Mouse (Mus musculus) midbrain, embryonic 16.5 days (tissue): Measurements from ENCODE around the gene 1700013G24Rik. TPM values are rescaled to one million over a fixed set of nuclear protein-coding genes. Genes with fewer than 3 reads are reported as not detected.
"Not testable (repeated sequence)": the region's sequence is repeated elsewhere in the genome, so short reads cannot be mapped to it uniquely, and the experiment has no call there.

Experiments used
- ATAC-seq: fragments of 200-750 bp; cut with Nextera tagmentation; 2 replicates; pipeline ENCODE4 v1.8.0; 2017; ENCODE audit warnings: moderate TSS enrichment
- H3K27ac ChIP-seq: fragments of 300-500 bp; sonication (generic); 2 replicates; pipeline ENCODE4 v1.5.1; 2014; ENCODE audit warnings: mild to moderate bottlenecking, low read length, mixed read lengths
- H3K27me3 ChIP-seq: fragments of 300-500 bp; sonication (generic); 2 replicates; pipeline ENCODE4 v1.6.1; 2014; ENCODE audit warnings: low read depth, low read length, mixed read lengths; ENCODE audit not compliant: control insufficient read depth, insufficient read depth
- H3K36me3 ChIP-seq: fragments of 300-500 bp; sonication (generic); 2 replicates; pipeline ENCODE4 v1.6.1; 2014; ENCODE audit warnings: mild to moderate bottlenecking, low read length, moderate library complexity, mixed read lengths; ENCODE audit not compliant: control insufficient read depth, insufficient read depth
- H3K4me1 ChIP-seq: fragments of 300-500 bp; sonication (generic); 2 replicates; pipeline ENCODE4 v1.6.1; 2014; ENCODE audit warnings: mild to moderate bottlenecking, low read length, mixed read lengths; ENCODE audit not compliant: control insufficient read depth, insufficient read depth
- H3K4me2 ChIP-seq: fragments of 300-500 bp; sonication (generic); 2 replicates; pipeline ENCODE4 v1.6.1; 2014; ENCODE audit warnings: mild to moderate bottlenecking, low read length, mixed read lengths
- H3K4me3 ChIP-seq: fragments of 300-500 bp; sonication (generic); 2 replicates; pipeline ENCODE4 v1.5.1; 2014; ENCODE audit warnings: low read depth, mild to moderate bottlenecking, low read length, moderate library complexity, mixed read lengths
- H3K9ac ChIP-seq: fragments of 300-500 bp; sonication (generic); 2 replicates; pipeline ENCODE4 v1.6.1; 2014; ENCODE audit warnings: low read depth, low read length, mixed read lengths
- H3K9me3 ChIP-seq: fragments of 300-500 bp; sonication (generic); replicated peaks from 2 replicates; pipeline ENCODE4 v1.6.1; 2014; ENCODE audit warnings: mild to moderate bottlenecking, low read length, mixed read lengths; ENCODE audit not compliant: control insufficient read depth, poor library complexity, severe bottlenecking
- WGBS: fragments of 180-500 bp; shearing (Covaris S2); extraction: QIAGEN DNeasy Blood & Tissue Kit; methylation state at CpG from one replicate; pipeline ENCODE4 v1.1.7; 2014; 5-methylcytosine and 5-hydroxymethylcytosine counted together
- polyA plus RNA-seq: library from polyadenylated mRNA; unstranded; fragments of >200 nt; fragmentation: Nextera tagmentation; extraction: Ambion mirVana; gene quantifications from 2 replicates; pipeline ENCODE4 v1.2.1, GENCODE M21; 2015

Gene 1700013G24Rik
- not detected in 2 replicates for polyA plus RNA-seq

- ATAC-seq: no peak
- WGBS: 80% methylated on average over 8 of the region's 8 CpGs
- Histone ChIP-seq H3K4me2 (no peak within 1 kb of the TSS), H3K27ac (no peak within 1 kb of the TSS), H3K4me3 (no peak within 1 kb of the TSS), H3K27me3 (no peaks in the 10 kb centered on the region), H3K9ac (no peak within 1 kb of the TSS), H3K4me1 (no peaks in the 10 kb centered on the region), H3K36me3 (no peaks in the 10 kb centered on the region), H3K9me3 (no peaks in the 10 kb centered on the region)
Observed at GRCm38 (mm10) chr4:137453234-137453767, at the start of gene 1700013G24Rik. 1700013G24Rik (plus strand) TSS chr4:137453284.

DNA sequence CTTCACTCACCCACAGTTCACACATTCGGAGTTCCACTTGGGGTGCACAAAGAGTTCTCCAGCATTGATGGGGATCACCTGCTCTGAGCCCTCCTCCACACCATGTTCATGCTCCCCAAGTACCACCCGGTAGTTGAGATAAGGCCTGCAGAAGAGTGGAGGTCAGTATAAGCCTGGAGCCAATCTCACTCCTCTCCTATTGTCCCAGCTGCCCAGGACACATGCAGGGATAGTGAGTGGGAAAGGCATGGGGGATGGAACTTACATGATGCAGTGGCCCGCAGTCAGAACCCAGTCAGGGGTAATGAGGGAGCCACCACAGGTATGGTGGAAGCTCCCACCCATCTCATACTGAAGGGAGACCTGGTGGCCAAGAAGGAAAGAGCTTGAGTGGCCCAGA lies 47.5 kb upstream of the 1700013G24Rik start:
- ATAC-seq: no peak
- Histone ChIP-seq H3K36me3 (no peaks in the 10 kb centered on the region), H3K27ac (no peak overlapping the region), H3K27me3 (no peaks in the 10 kb centered on the region), H3K9me3 (no peaks in the 10 kb centered on the region), H3K4me3 (no peak overlapping the region), H3K4me2 (no peak overlapping the region), H3K9ac (no peak overlapping the region), H3K4me1 (no peaks in the 10 kb centered on the region)
- WGBS: 95% methylated on average over 3 of the region's 3 CpGs

- Histone ChIP-seq H3K4me3 (no peak within 1 kb of the TSS), H3K9ac (no peak within 1 kb of the TSS), H3K27ac (no peak within 1 kb of the TSS), H3K9me3 (no peaks in the 10 kb centered on the region), H3K36me3 (no peaks in the 10 kb centered on the region), H3K4me1 (no peaks in the 10 kb centered on the region), H3K4me2 (no peak within 1 kb of the TSS), H3K27me3 (no peaks in the 10 kb centered on the region)
- 97% methylated on average over 5 of the region's 5 CpGs for WGBS
- ATAC-seq: no peak
Observed at GRCm38 (mm10) chr4:137409691-137410090, 43.4 kb upstream of the 1700013G24Rik start, which contains the start of gene Cela3a. Cela3a (minus strand) TSS chr4:137409791.

DNA sequence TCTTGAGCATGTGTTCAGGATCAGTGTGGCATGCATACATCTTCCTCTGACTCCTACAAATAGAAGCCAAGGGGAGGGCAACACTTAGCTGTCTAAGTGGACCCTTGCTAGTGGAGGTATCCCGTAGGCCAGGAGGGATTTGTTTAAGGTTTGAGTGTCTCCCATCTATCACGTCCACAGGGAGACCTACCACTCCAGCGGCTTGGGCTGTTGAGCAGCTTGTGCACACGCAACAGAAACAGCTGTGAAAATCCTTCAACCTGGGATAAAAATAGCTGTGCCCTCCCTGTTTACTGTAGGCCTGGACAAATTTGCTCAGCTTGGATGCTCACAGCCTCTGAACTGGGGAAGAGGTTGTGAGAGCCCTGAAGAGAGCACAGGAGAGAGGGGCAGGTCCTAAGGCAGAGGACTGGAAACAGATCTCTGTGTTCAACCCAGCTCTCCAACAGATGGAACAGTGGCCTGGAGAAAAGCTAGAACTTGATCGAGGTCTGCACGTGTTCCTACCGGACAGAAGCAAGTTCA lies 40.8 kb upstream of the 1700013G24Rik start:
- H3K27me3 ChIP-seq, H3K9me3 ChIP-seq, H3K9ac ChIP-seq, H3K4me1 ChIP-seq, H3K4me2 ChIP-seq, H3K36me3 ChIP-seq, H3K4me3 ChIP-seq, ATAC-seq, H3K27ac ChIP-seq: not testable (repeated sequence)
- WGBS: 85% methylated on average over 7 of the region's 7 CpGs

DNA sequence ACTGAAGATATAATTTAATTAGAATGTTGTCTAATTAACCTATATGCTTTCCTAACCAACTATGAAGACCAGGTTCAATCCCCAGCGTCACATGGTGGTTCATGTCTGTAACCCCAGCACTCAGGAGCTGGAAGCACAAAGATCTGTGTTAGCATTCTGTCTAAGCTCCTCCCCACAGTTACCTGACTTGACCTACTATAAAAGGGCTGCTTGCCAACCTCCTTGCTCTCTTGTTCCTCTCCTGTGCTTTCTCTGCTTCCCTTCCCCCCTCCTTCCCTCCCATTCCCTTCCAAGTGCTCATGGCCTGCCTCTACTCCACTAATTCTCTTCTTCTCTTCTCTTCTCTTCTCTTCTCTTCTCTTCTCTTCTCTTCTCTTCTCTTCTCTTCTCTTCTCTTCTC lies 38.1 kb upstream of the 1700013G24Rik start:
- Histone ChIP-seq H3K27ac (no peak overlapping the region), H3K4me1 (no peaks in the 10 kb centered on the region), H3K27me3 (no peaks in the 10 kb centered on the region), H3K36me3 (no peaks in the 10 kb centered on the region), H3K9ac (no peak overlapping the region), H3K4me2 (no peak overlapping the region), H3K4me3 (no peak overlapping the region), H3K9me3 (no peaks in the 10 kb centered on the region)
- no peak for ATAC-seq
- WGBS: 56% methylated on average over 1 of the region's 1 CpGs

DNA sequence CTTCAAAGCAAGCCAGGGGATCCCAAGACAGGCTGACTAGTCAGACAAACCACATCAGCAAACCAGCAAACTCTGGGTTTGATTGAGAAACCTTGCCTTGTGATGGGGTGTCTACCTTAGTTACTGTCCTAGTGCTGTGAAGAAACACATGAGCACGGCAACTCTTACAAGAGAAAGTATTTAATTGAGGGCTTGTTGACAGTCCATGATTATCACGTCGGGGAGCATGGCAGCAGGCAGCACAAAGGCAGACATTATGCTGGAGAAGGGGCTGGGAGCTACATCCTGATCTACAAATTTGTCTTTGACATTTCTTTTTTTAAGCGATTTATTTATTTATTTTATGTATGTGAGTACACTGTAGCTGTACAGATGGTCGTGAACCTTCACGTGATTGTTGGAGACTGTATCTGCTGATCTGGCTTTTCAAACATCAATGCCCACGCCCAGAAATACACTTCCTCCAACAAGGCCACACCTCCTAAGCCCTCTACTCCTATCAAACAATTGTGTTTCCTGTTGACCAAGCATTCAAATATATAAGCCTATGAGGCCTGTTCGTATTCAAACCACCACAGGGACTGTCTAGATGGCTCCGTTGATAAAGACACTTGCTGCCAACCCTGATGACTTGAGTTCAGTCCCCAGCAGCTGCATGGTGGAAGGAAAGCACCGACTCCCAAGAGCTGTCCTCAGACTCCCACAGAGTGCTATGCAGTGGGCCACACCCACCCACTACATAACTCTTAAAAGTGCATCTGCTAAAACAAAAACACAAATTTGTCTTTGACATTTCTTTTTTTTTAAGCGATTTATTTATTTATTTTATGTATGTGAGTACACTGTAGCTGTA lies 35.1 kb upstream of the 1700013G24Rik start:
- no peaks in the 10 kb centered on the region for H3K9me3 ChIP-seq
- H3K4me1 ChIP-seq: no peaks in the 10 kb centered on the region
- H3K36me3 ChIP-seq: no peaks in the 10 kb centered on the region
- no peak for ATAC-seq
- no peak overlapping the region for H3K4me2 ChIP-seq
- 80% methylated on average over 11 of the region's 11 CpGs for WGBS
- no peaks in the 10 kb centered on the region for H3K27me3 ChIP-seq
- H3K27ac ChIP-seq: no peak overlapping the region
- no peak overlapping the region for H3K9ac ChIP-seq
- H3K4me3 ChIP-seq: no peak overlapping the region

DNA sequence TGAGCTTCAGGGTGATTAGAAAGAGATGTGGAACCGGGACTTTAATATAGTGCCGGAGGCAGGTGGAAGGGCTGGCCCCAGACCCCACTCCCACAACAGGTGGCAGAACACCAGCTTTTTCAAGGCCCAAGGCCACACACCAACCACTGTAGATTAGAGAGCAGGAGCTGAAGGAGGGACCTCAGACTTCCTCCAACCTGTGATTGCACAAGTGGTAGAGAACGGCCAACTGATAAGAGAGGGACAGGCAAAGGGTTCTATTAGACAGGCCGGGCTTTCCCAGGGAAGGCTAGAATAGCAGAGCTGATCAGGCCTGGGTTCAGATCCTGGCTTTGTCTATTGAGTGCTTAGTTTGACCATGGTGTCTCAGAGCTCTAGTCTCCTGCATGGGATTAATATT lies 22.6 kb upstream of the 1700013G24Rik start, which contains the start of gene Cela3b:
Cela3b (minus strand) TSS at position 39 of the 400 bp plus-strand sequence.
- Histone ChIP-seq H3K4me2 (no peak within 1 kb of the TSS), H3K4me1 (no peaks in the 10 kb centered on the region), H3K9me3 (no peaks in the 10 kb centered on the region), H3K27ac (no peak within 1 kb of the TSS), H3K9ac (no peak within 1 kb of the TSS), H3K27me3 (no peaks in the 10 kb centered on the region), H3K4me3 (no peak within 1 kb of the TSS), H3K36me3 (no peaks in the 10 kb centered on the region)
- no peak for ATAC-seq
- WGBS: 97% methylated on average over 4 of the region's 4 CpGs

DNA sequence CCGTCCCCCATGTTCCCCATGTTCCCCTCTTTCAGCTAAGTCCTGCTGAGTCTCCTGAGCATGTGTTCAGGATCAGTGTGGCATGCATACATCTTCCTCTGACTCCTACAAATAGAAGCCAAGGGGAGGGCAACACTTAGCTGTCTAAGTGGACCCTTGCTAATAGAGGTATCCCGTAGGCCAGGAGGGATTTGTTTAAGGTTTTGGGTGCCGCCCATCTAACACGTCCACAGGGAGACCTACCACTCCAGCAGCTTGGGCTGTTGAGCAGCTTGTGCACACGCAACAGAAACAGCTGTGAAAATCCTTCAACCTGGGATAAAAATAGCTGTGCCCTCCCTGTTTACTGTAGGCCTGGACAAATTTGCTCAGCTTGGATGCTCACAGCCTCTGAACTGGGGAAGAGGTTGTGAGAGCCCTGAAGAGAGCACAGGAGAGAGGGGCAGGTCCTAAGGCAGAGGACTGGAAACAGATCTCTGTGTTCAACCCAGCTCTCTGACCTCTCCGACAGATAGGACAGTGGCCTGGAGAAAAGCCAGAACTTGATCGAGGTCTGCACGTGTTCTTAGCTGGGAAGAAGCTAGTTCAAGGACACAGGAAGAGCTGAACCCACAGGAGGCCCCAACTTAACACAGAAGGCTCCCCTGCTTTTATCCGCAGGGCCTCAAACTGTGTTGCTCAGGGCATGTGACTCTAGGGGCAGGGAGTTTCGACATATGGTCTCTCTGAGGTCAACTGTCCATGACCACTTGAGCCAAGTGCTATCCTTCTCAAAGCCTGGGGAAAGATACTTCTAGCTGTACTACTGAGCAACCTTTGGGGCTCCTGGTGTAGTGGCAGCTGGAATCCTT lies 20.2 kb upstream of the 1700013G24Rik start:
- not testable (repeated sequence) for H3K27me3 ChIP-seq, H3K36me3 ChIP-seq, H3K9me3 ChIP-seq, H3K4me3 ChIP-seq, H3K4me1 ChIP-seq, H3K9ac ChIP-seq, H3K27ac ChIP-seq, H3K4me2 ChIP-seq, ATAC-seq
- WGBS: 78% methylated on average over 10 of the region's 10 CpGs
